Mouse (Mus musculus): ENCODE measurements at regions not wholly inside any gene's neighbourhood (a gene's known extent, or its start where the extent isn't known, plus 50 kb on each side); places are given as distances from the start of the nearest gene placed in this dataset.

DNA sequence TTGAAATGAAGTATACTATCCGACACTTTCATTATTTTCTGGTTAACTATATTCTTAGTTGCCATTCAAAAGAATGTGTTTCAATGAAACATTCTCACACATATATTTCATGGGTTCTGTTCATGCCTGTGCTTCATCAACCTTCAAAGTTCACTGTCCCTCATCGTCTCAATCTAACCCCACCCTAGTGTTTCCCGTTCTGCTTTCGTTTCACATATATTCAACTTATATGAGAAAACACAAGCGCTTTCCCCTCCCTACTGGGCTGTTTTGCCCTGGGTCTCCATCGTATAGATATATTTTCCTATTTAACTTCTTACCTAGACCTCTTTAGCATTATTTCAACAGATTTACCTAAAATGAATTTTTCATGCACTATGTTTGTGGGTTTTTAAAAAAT lies 458.3 kb upstream of the Mef2c start:
- 90% methylated on average over 6 of the region's 6 CpGs for WGBS
- Histone ChIP-seq H3K9me3 (replicated peaks; ENCODE audit: low read length) (no peaks in the 10 kb centered on the region), H3K27me3 (ENCODE audit: insufficient read depth, low read length) (no peaks in the 10 kb centered on the region), H3K27ac (no peak overlapping the region), H3K4me1 (replicated peaks; ENCODE audit: insufficient read depth, low read length) (no peaks in the 10 kb centered on the region), H3K36me3 (ENCODE audit: insufficient read depth, low read length) (no peaks in the 10 kb centered on the region), H3K4me2 (ENCODE audit: low read length) (no peak overlapping the region), H3K9ac (ENCODE audit: low read depth, low read length) (no peak overlapping the region), H3K4me3 (replicated peaks; ENCODE audit: low read depth, low read length) (no peak overlapping the region)
- ATAC-seq (replicated peaks; ENCODE audit: low FRiP score, low read depth), result no peak
- TF ChIP-seq CTCF (IDR thresholded peaks at IDR 0.05; ENCODE audit: low read depth), result no peak
- no peak for DNase-seq (ENCODE audit: low spot score)

DNA sequence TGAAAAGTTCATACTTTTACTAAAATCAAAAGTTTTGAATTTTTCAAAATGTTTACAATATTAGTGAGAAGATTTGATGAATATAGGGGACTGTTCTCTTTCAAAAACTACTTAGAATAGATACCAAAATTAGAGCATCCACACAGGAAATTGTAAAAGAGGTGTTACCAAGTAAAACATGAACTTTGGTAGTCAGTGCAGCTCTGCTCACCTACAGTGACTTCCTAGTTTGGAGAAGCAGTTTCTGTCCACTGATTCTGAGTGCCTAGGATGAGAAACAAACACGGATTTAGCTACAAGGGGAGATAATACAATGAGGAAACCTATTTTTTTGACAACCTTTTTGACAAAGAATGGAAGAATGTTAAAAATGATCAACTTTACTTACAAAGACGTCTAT lies 457.9 kb upstream of the Mef2c start:
- no peak overlapping the region for H3K4me2 ChIP-seq (ENCODE audit: low read length)
- no peak overlapping the region for H3K27ac ChIP-seq
- TF ChIP-seq CTCF (IDR thresholded peaks at IDR 0.05; ENCODE audit: low read depth), result no peak
- H3K9ac ChIP-seq (ENCODE audit: low read depth, low read length), result no peak overlapping the region
- 69% methylated on average over 2 of the region's 2 CpGs for WGBS
- no peaks in the 10 kb centered on the region for H3K27me3 ChIP-seq (ENCODE audit: insufficient read depth, low read length)
- H3K4me1 ChIP-seq (replicated peaks; ENCODE audit: insufficient read depth, low read length), result no peaks in the 10 kb centered on the region
- H3K4me3 ChIP-seq (replicated peaks; ENCODE audit: low read depth, low read length), result no peak overlapping the region
- no peak for DNase-seq (ENCODE audit: low spot score)
- no peak for ATAC-seq (replicated peaks; ENCODE audit: low FRiP score, low read depth)
- no peaks in the 10 kb centered on the region for H3K36me3 ChIP-seq (ENCODE audit: insufficient read depth, low read length)
- H3K9me3 ChIP-seq (replicated peaks; ENCODE audit: low read length), result no peaks in the 10 kb centered on the region

DNA sequence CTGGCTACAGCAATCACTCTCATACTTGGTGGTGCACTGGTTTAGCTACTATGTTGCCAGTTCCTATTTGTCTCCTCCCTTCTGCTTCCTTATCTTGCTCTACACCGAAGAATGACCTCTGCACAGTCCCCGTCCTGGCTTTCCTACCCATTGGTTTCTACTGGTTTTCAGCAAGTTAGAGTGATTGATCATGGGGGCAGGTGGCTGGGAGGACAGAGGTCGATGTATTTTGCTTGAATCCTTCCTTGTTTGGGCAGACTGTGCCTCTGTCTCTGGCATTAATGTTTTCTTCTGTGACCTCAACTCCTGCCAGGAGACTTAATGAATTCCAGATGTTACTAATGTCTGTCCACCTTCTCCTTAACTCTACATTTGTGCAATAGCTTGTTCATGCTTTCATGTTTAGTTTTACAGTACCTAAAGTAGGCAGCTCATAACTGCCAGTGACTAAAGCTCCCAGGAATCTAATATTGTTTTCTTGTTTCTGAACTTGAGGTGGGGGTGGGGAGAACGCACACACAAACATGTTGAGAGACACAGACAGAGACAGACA lies 457.2 kb upstream of the Mef2c start:
- H3K27me3 ChIP-seq (ENCODE audit: insufficient read depth, low read length), result no peaks in the 10 kb centered on the region
- no peaks in the 10 kb centered on the region for H3K36me3 ChIP-seq (ENCODE audit: insufficient read depth, low read length)
- no peak for DNase-seq (ENCODE audit: low spot score)
- 33% methylated on average over 4 of the region's 4 CpGs for WGBS
- H3K4me1 ChIP-seq (replicated peaks; ENCODE audit: insufficient read depth, low read length), result no peaks in the 10 kb centered on the region
- H3K27ac ChIP-seq, result no peak overlapping the region
- no peak overlapping the region for H3K4me2 ChIP-seq (ENCODE audit: low read length)
- no peak overlapping the region for H3K4me3 ChIP-seq (replicated peaks; ENCODE audit: low read depth, low read length)
- TF ChIP-seq CTCF (IDR thresholded peaks at IDR 0.05; ENCODE audit: low read depth), result no peak
- no peaks in the 10 kb centered on the region for H3K9me3 ChIP-seq (replicated peaks; ENCODE audit: low read length)
- no peak for ATAC-seq (replicated peaks; ENCODE audit: low FRiP score, low read depth)
- H3K9ac ChIP-seq (ENCODE audit: low read depth, low read length), result no peak overlapping the region

DNA sequence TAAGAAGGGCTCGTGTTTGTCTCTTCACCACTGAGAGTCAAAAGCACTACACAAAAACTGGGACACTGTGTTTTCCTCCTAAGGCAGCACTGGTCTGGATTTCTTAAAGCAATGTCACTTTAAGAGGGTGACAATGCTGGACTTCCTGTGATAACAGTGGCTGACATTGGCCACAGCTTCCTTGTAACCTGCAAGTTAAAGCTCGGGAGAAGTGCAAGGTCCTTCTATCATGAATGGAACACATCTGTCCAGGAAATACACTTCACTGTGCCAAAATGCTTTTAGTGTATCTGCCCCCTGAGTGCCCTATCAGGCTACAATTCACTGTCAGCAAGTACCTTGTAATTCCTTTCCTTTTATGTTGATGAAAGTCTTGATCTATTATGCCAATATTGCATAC lies 448.0 kb upstream of the Mef2c start:
- TF ChIP-seq CTCF (IDR thresholded peaks at IDR 0.05; ENCODE audit: low read depth), result no peak
- ATAC-seq (replicated peaks; ENCODE audit: low FRiP score, low read depth), result no peak
- no peaks in the 10 kb centered on the region for H3K36me3 ChIP-seq (ENCODE audit: insufficient read depth, low read length)

DNA sequence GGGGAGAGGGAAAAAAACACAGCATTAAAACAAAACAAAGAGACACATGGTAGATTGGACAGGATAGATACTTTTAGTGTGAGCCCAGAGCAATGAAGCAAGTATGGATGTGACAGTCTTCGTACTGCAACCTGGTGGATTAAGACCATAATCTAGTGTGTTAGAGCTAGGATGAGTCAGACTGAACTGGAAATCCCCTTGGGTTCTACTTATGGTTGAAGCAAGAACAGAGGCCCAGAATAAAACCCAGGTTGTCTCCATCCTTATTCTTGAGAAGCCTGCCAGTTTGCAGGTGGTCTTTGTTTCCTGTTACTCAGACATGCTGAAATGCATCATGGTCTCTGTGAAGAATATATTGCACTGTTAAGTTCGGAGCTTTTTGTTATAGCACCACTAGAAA lies 447.4 kb upstream of the Mef2c start:
- DNase-seq (ENCODE audit: low spot score) (no peak), ATAC-seq (replicated peaks; ENCODE audit: low FRiP score, low read depth) (no peak)
- Histone ChIP-seq H3K4me3 (replicated peaks; ENCODE audit: low read depth, low read length) (no peak overlapping the region), H3K27ac (no peak overlapping the region), H3K36me3 (ENCODE audit: insufficient read depth, low read length) (no peaks in the 10 kb centered on the region), H3K27me3 (ENCODE audit: insufficient read depth, low read length) (no peaks in the 10 kb centered on the region), H3K4me1 (replicated peaks; ENCODE audit: insufficient read depth, low read length) (no peaks in the 10 kb centered on the region), H3K9me3 (replicated peaks; ENCODE audit: low read length) (no peaks in the 10 kb centered on the region), H3K4me2 (ENCODE audit: low read length) (no peak overlapping the region), H3K9ac (ENCODE audit: low read depth, low read length) (no peak overlapping the region)
- WGBS, result 93% methylated on average over 2 of the region's 2 CpGs
- TF ChIP-seq CTCF (IDR thresholded peaks at IDR 0.05; ENCODE audit: low read depth), result no peak

More for the DNA sequence above, 448.0 kb upstream of the Mef2c start:
- Histone ChIP-seq H3K27me3 (ENCODE audit: insufficient read depth, low read length) (no peaks in the 10 kb centered on the region), H3K4me1 (replicated peaks; ENCODE audit: insufficient read depth, low read length) (no peaks in the 10 kb centered on the region), H3K9me3 (replicated peaks; ENCODE audit: low read length) (no peaks in the 10 kb centered on the region), H3K4me2 (ENCODE audit: low read length) (no peak overlapping the region), H3K4me3 (replicated peaks; ENCODE audit: low read depth, low read length) (no peak overlapping the region), H3K9ac (ENCODE audit: low read depth, low read length) (no peak overlapping the region), H3K27ac (no peak overlapping the region)
- no peak for DNase-seq (ENCODE audit: low spot score)
- 49% methylated on average over 2 of the region's 2 CpGs for WGBS

DNA sequence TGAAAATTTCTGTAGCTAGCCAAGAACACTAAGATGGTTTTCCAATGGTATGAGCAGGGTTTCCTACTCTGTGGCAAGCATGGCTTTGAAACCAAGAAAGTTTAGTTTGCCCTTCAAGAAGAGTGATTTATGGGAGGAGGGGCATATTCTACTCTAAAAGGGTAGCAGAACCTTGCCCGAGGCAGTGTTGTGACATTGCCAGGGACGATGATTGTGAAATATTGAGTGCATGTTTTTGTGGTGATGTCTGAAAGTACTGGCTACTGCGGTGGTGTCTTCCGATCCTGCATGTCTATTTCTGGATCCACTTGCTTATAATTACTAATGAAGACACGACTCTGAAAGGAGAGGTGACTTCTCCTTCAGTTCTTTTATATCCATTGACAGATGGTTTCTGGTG lies 439.1 kb upstream of the Mef2c start:
- Histone ChIP-seq H3K4me1 (replicated peaks; ENCODE audit: insufficient read depth, low read length) (no peaks in the 10 kb centered on the region), H3K36me3 (ENCODE audit: insufficient read depth, low read length) (no peaks in the 10 kb centered on the region), H3K4me3 (replicated peaks; ENCODE audit: low read depth, low read length) (no peak overlapping the region), H3K4me2 (ENCODE audit: low read length) (no peak overlapping the region), H3K9me3 (replicated peaks; ENCODE audit: low read length) (no peaks in the 10 kb centered on the region), H3K27me3 (ENCODE audit: insufficient read depth, low read length) (no peaks in the 10 kb centered on the region), H3K9ac (ENCODE audit: low read depth, low read length) (no peak overlapping the region), H3K27ac (no peak overlapping the region)
- ATAC-seq (replicated peaks; ENCODE audit: low FRiP score, low read depth) (no peak), DNase-seq (ENCODE audit: low spot score) (no peak)
- 68% methylated on average over 5 of the region's 5 CpGs for WGBS
- TF ChIP-seq CTCF (IDR thresholded peaks at IDR 0.05; ENCODE audit: low read depth), result no peak

DNA sequence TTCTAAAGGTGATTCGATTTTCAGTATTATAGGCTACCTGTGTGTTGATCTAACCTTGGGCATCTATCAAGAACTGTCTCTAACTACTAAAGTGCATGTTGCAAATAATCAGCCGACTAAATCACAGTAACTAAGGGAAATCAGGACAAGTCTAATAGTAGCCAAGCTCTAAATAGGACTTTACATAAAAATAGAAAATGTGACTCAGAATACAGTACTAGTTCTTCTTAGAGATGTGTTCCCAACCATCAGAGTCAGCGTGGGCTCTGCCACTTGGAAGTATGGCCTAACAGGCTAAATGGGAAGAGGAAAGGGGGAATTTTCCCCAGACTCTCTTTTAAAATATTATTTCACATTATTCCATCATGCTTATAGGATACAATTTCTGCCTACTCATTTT lies 438.6 kb upstream of the Mef2c start:
- Histone ChIP-seq H3K27ac (no peak overlapping the region), H3K9me3 (replicated peaks; ENCODE audit: low read length) (no peaks in the 10 kb centered on the region), H3K9ac (ENCODE audit: low read depth, low read length) (no peak overlapping the region), H3K4me1 (replicated peaks; ENCODE audit: insufficient read depth, low read length) (no peaks in the 10 kb centered on the region), H3K4me2 (ENCODE audit: low read length) (no peak overlapping the region), H3K27me3 (ENCODE audit: insufficient read depth, low read length) (no peaks in the 10 kb centered on the region), H3K36me3 (ENCODE audit: insufficient read depth, low read length) (no peaks in the 10 kb centered on the region), H3K4me3 (replicated peaks; ENCODE audit: low read depth, low read length) (no peak overlapping the region)
- ATAC-seq (replicated peaks; ENCODE audit: low FRiP score, low read depth), result no peak
- 87% methylated on average over 3 of the region's 3 CpGs for WGBS
- no peak for DNase-seq (ENCODE audit: low spot score)
- no peak for TF ChIP-seq CTCF (IDR thresholded peaks at IDR 0.05; ENCODE audit: low read depth)

Data from kidney, postnatal 0 days (tissue).